Mouse (Mus musculus): ENCODE results near the gene Syngr3.
"Not testable (repeated sequence)": the region's sequence is repeated elsewhere in the genome, so short reads cannot be mapped to it uniquely, and the experiment has no call there.

The Syngr3 gene

DNA sequence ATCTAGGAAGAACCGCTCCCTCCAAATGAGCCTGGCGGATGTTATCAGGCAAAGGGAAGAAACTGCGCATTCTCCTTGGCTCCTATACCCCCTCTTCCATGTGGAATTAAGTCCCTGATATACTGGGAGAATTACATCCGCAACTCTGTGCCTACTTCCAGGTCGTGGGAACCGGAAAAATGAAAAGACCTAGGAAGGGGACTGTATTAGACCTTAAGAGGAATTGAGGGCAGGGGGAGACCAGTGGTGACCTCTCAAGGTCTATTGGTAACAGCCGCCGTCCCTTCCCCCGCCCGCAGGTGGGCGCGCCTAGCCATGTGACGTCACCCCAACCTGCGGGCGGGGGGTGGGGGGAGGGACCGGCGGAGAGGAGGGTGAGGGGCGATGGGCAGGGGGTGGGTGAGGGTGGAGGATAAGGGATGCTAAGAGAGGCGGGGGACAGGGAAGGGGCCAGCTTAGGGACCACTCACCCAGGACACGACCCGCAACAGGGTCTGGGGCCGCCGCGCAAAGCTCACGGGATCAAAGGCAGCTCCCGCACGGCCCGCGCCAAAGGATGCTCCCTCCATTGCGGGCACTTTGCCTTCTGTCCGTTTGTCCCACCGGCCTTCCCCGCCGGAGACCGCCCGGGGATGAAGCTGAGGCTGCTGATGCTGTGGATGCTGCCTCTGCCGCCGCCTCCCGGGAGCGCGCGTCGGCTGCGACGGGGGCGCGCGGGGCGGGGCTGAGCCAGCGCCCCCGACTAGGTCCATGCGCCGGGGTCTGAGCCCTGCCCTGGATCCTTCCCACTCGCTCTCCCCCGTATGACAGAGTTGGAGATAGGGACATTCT is at the start of gene Syngr3:
Gene Syngr3 (minus strand): TSS at position 705 of the 831 bp plus-strand sequence.
- no peak for DNase-seq (ENCODE audit: low spot score)

DNA sequence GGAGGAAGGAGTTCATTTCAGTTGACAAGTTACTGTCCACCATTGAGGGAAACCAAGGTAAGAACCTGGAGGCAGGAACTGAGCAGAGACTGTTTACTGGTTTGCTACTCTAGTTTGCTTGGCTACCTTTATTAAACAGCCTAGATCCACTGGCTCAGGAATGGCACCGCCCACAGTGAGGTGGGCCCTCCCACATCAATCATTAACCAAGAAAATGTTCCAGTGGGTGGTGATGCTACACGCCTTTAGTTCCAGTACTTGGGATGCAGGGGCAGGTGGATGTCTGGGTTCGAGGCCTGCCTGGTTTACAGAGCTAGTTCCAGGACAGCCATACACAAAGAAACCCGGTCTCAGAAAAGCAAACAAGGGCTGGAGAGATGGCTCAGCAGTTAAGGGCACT is 48.5 kb upstream of the Syngr3 start:
- DNase-seq (ENCODE audit: low spot score), result no peak

DNA sequence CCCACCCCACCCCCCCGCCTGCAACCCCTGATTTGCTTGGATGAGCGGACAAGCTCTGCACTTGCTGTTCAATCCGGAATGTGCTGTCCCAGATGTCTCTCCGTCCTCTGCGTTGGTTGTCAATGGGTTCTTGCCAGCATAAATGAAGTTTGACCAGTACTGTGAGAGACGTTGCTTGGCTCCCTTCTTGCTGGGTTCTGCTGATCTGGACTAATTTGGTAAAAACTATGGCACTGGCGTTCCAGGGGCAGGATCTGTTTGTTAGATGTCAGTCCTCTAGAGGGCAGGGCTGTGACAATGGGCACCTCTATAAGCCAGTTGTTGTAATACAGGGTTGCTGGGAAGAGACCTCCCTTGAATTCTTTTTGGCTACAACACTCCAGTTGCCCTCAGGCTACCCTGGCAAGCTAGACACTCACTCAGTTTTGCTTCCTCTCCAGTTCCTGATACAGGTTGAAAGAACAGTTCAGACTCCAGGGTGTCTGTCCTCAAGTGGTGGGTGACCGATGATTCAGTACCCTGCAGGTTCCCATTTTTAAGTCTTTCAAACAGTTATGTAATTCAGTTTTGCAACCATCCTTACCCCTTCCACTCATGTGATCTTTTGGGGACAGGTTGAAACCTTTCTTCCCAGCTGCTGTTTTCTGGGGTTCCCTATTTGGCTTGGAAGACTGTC is 47.5 kb upstream of the Syngr3 start:
- DNase-seq (ENCODE audit: low spot score), result no peak

DNA sequence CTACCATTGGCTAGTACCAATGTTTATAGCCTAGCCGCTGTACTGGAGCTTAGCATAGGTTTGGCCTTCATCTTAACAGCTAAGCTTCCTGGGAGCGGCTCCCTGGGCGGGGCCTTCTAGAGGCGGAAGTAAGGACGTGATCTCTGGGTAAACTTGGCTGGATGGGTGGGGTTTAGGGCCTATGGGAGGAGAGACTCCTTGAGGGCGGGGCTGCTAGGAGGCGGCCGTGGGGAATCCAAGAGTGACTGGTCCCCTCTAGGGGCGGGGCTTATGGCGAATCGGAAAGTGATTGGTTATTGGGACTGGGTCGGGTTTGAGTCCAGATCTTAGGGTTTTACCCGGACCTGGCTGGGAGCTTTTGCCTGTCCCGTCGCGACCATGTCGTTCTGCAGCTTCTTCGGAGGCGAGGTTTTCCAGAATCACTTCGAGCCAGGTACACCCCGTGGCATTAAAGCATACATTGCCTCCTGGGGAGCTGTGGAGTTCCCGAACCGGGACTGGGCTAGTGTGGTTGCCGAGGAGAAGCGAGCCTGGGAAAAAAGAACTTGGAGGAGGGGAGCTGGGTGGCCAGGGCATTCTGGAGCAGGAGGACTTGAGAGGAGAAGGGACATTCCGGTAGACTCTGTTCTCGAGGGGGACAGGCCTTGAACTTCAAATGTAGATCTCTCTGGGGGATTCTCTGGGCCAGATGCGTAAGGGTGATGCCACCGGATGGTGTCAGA is 46.7 kb upstream of the Syngr3 start, which contains the start of gene Msrb1:
Gene Msrb1 (plus strand): TSS at position 313 of the 722 bp plus-strand sequence.
- DNase-seq (ENCODE audit: low spot score), result peak; percentile 91

DNA sequence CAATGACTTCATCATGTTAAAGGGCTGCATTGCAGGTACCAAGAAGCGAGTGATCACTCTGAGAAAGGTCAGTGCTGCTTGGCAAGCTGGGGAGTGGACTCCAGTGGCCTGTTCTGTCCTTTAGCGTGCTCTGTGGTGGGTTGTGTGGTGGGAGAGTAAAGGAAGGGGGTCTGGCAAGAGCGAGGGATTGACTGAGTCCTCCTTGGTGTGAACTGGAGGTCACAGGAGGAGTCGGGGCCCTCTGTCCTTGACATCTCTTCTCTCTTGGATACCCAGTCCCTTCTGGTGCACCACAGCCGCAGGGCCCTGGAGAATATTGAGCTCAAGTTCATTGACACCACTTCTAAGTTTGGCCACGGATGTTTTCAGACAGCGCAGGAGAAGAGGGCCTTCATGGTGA is 45.7 kb upstream of the Syngr3 start:
- DNase-seq (ENCODE audit: low spot score), result no peak

DNA sequence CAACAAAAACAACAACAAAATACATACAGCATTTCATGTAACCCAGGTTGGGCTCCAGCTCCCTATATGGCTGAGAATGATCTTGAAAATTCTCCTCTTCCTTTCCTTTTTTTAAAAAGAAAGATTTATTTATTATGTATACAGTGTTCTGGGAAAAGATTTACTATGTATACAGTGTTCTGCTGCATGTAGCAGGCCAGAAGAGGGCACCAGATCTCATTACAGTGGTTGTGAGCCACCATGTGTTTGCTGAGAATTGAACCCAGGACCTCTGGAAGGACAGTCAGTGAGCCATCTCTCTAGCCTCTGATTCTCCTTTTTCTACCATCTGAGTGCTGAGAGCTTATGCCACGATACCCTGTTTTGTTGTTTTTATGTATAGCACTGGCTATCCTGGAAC is 44.8 kb upstream of the Syngr3 start:
- no peak for DNase-seq (ENCODE audit: low spot score)

DNA sequence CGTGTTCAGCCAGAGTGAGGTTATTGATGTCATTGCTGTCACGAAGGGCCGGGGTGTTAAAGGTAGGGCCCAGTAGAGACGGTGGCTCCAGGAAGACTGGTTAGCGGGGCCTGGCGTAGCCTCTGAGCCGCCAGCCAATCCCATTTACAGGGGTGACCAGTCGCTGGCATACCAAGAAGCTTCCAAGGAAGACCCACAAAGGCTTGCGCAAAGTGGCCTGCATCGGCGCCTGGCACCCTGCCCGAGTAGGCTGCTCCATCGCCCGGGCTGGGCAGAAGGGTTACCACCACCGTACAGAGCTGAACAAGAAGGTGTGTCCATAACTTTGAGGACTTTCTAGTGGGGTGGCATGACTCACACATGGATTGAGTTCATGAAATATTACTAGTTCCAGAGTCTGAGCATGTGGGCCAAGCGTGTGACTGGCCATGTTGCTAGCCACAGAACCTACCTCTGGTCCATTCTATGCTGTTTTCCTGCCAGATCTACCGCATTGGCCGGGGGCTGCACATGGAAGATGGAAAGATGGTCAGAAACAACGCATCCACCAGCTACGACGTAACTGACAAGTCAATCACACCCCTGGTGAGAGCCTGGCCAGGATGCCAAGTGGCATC is 43.8 kb upstream of the Syngr3 start:
- no peak for DNase-seq (ENCODE audit: low spot score)

DNA sequence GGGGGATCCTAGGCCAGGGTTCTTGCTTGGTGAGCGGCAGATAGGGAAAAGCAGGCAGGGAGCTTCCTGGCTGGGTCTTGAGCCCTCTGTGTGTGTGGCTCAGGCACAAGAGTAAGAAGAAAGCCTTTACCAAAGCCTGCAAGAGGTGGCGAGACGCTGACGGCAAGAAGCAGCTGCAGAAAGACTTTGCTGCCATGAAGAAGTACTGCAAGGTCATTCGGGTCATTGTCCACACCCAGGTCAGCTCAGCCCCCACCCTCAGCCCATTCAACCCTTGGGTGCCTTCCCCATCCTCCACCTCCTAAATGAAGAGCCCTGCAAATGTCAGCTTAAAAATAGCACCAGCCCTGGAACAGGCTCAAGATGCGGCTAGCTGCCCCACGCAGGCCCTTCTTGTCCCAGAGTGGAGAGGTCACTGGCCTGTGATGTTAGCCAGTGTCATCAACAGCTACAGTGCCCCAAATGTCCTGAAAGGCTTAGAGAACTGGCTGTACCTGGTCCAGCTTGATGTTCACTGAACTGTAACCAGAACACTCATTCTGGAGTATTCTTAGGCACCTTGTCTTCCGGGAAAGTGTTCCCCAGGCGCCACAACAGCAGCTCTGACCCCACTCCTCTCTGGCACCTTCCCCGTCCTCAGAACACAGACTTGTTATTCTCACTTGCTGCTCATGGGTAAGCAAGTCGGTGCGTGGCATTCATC is 42.6 kb upstream of the Syngr3 start:
- no peak for DNase-seq (ENCODE audit: low spot score)

DNA sequence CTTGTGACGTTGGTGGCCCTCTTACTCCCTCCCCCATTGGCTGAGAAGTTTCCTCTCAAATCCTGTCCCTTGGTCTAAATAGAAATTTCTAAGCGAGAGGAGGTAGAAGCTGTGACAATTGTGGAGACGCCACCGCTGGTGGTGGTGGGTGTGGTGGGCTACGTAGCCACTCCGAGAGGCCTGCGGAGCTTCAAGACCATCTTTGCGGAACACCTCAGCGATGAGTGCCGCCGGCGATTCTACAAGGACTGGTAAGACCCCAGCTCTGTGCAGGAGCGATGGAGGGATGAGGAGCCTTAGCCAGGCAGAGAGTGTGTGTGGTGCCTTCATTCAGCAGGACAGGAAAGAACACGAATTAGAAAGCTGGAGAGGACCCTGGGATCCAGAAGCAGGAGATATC is 41.0 kb upstream of the Syngr3 start:
- DNase-seq (ENCODE audit: low spot score), result no peak

DNA sequence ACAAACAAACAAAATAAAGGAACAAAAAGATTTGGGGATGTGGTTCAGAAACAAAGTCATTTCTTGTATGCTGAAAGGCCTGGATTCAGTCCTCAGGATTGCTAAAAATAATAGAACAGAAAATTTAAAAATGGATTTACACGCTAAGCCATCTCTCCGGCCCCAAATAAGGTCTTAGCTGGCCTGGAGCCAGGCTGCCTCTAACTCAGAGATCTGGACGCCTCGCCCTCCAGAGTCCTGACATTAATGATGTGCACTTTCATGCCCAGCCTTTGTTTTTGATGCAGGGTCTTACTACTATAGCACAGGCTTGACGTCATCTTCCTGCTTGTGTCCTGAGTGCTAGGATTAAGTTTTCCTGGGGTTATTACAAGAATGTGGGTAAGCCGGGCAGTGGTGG is 39.3 kb upstream of the Syngr3 start:
- no peak for DNase-seq (ENCODE audit: low spot score)

DNA sequence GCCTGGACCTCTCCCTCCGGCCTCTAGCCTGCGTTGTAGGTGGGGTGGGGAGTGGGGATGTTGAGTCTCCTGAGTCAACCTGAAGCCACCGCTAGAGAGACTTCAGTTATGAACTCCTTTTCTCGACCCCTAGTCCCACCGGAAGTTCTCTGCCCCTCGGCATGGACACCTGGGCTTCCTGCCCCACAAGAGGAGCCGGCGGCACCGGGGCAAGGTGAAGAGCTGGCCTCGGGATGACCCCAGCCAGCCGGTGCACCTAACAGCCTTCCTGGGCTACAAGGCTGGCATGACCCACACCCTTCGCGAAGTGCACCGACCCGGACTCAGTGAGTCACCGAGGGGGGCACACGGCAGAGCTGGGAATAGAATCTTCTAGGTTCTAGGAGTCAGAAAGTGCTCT is 38.4 kb upstream of the Syngr3 start:
- no peak for DNase-seq (ENCODE audit: low spot score)

DNA sequence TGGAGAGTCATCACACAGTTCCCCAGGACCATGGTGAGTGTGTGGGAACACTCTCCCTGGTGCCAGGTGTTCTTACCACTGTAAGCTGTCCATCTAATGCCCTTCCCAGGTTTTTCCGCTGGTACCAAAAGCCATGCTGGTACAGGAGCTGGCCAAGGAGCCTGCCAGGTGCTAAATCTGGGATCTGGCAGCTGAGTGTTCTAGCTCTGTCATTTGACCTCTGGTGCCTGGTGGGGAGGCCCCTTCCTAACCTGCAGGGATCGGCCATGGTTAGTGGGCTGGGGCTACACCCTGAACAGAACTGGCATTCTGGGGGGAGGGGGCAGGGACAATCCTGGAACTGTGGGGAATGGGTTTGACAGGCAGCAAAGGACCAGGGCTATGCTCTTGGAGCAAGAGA is 37.9 kb upstream of the Syngr3 start, which contains the start of gene Rpl3l:
Gene Rpl3l (plus strand): TSS at position 203 of the 400 bp plus-strand sequence.
- no peak for DNase-seq (ENCODE audit: low spot score)

DNA sequence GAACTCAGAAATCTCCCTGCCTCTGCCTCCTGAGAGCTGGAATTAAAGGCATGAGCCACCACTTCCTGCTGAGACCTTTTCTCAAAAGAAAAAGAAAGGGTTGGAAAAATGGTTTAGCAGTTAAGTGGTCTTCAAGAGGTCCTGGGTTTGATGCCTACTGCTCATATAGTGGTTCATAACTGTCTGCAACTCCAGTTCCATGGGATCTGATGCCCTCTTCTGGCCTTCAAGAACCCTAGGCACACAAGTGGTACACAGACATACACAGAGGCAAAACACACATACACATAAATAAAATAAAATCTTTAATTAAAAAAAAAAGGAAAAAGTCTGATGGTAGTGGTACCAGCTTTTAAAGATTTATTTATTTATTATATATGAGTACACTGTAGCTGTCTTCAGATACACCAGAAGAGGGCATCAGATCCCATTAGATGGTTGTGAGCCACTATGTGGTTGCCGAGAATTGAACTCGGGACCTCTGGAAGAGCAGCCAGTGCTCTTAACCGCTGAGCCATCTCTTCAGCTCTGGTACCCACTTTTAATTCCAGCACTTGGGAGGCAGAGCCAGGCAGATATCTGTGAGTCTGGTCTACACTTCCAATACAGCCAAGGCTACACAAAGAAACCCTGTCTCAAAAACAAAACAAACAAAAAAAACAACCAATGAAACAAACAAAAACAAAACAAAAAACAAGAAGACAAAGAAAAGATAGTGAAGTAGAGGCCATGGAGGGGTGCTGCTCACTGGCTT is 36.1 kb upstream of the Syngr3 start:
- DNase-seq (ENCODE audit: low spot score), result no peak

DNA sequence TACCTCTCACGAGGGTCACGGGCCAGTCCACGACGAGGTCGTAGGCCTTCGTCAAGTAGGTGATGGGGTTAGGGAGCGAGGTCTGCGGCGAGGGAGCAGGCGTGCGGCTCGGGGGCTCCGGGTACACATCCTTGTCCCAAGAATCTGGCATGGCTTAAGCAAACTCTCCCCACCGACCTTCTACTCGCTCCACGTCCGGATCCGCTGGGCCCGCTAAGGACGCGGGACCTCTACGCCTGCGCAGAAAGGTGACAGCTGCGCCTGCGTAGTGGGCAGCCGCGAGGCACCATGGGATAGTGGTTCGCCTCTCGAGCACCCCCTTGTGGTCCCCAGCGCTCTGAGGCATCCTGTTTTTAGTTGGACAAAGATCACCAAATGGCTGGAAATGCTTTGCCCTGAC is 34.4 kb upstream of the Syngr3 start, which contains the start of gene Ndufb10:
Gene Ndufb10 (minus strand): TSS at position 295 of the 400 bp plus-strand sequence.
- DNase-seq (ENCODE audit: low spot score), result peak; percentile 93

DNA sequence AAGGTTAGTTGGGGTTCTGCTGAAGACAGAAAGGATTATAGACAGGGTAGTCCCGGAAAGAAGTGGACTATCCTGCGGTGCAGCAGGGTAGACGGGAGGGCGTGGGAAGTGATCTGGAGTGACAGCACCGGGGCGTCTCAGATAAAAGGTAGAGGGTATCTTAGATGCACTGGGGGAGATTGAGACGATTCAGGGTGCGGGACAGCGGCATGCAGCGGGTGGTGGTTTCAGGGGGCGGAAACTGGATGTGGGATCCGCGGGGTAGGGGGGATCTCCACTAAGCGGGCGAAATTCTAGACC is 34.1 kb upstream of the Syngr3 start:
- DNase-seq (ENCODE audit: low spot score), result no peak

DNA sequence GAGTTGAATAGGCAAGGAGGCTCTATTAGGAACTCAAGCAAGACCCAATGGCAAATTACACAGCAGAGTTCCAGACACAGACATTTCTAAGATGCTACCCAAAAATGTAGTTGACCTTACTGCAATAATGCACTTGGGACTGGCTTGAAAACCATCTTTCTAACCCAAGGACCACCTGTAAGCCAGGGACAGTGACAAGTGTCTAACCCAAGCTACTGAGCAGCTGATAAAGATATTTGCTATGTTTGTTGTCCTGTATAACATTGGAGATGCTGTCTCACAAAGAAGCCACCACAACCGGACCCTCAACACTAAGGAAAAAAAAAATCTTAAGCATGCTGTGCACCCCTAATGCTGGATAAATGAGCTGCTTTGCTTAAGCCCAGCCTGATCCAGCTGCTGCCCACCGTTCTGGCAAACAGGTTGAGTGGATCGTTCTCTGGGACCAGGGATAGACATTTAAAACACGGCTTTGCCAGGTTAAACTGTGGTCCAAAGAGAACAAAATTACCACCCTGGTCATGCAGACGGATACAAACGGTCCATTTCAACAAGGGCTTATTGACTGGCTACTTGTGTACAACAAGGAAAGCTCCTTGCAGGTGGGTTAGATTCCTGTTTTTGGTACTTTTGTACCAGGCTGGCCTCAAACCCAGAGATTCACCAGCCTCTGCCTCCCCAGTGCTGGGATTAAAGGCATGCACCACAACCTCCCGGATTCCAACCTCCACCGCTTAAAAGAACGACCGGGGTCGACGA is 33.5 kb upstream of the Syngr3 start:
- DNase-seq (ENCODE audit: low spot score), result no peak

DNA sequence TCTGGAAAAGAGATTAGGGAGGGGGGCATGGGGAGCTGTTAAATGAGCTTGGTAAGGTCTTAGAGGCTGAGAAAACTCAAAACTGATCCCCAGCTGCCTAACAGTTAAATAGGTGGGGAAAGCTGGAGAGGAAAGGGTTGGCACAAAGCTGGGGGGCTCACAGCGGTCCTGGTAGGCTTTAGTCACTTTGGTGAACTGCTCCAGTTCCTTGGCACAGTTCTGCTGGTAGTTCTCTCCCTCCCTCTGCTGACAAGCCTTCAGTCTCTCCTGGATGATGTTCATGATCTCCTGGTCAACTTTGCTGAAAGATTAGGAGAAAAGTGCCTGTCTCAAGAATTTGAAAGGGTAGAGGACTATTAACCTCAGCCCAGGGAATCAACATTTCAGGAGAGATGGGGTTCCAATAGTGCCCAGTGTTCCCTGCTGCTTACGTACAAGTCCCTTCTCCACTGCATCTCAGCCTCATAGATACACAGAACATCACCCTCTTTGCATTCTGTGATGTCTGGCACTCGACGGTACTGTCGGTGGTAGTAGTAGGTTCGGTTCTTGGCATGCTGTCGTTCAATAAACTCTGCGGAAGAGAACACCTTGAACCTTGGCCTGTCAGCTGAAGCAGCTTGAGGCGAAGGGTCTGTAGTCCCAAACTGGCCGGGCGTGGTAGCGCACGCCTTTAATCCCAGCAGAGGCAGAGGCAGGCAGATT is 32.6 kb upstream of the Syngr3 start:
- no peak for DNase-seq (ENCODE audit: low spot score)

DNA sequence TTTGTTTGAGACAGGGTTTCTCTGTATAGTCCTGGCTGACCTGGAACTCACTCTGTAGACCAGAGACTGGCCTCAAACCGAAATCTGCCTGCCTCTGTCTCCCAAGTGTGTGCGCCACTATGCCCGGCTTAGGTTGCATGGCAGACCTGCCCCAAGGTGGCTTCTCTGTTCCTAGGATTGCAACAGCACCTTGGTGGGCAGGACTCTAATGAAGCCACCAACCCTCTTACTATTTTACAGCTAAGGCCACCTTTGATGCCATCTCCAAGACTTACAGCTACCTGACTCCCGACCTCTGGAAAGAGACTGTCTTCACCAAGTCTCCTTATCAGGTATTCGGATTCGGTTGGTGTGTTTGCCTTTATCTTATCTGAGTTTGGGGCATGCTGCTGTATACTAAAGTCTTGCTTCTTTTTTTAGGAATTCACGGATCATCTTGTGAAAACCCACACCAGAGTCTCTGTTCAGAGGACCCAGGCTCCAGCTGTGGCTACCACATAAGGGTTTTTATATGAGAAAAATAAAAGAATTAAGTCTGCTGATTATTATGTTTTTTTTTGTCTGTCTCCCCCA is 31.7 kb upstream of the Syngr3 start:
- not testable (repeated sequence) for DNase-seq (ENCODE audit: low spot score)

DNA sequence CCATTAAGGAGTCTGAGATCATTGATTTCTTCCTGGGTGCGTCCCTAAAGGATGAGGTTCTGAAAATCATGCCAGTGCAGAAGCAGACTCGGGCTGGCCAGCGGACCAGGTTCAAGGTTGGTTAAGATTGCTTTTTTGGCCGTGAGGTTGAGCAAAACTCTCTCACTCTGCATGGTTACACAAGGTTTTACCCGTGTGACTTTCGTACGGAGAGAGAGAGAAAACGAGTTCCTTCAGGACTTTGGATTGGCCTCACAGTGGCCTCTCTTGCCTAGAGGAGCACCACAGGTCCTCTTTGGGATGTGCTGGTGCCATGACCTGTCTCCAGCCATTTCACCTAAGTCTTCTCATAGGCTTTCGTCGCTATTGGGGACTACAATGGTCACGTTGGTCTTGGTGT is 30.9 kb upstream of the Syngr3 start:
- not testable (repeated sequence) for DNase-seq (ENCODE audit: low spot score)
